Comparison of ENCODE assay signal across 21 mouse cellular contexts in the genomic region with DNA sequence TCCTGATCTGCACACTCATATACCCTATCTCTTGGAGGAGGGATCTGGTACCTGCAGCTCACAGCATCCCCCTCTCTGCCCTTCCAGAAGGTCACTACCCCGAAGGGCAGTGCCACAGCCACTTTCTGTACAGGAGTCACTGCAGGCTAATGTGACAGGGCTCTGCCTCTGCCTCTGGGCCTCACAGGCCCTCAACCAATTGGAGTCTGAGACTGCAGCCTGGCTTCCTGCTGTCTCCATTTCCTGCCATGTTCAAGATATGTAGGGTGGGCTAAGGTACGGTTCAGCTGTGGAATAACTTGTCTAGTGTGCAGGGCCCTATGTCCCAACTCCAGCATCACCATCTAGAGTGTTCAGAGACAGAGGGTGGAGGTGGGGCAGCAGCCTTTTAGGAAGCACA.
"Had no signal": no experiment of that assay in that cellular context is flagged by ENCODE, and none has a peak within 500 bp of the region (broad histone marks: within the 10 kb centered on the region; RNA-seq: fewer than 3 reads in every experiment).

No protein-coding gene starts in this region.

- H3K27ac ChIP-seq: kidney, postnatal 0 days; limb, embryonic 13.5 days; liver, embryonic 12.5 days; liver, embryonic 15.5 days; midbrain, embryonic 10.5 days; midbrain, embryonic 13.5 days; neural tube, embryonic 13.5 days; stomach, embryonic 15.5 days had no signal

- H3K27me3 ChIP-seq: limb, embryonic 13.5 days; liver, embryonic 12.5 days; liver, embryonic 15.5 days; lung, embryonic 15.5 days; megakaryocyte, embryonic 14.5 days; midbrain, embryonic 13.5 days; neural tube, embryonic 13.5 days; stomach, embryonic 15.5 days had no signal

- H3K4me3 ChIP-seq: limb, embryonic 13.5 days; liver, embryonic 12.5 days; liver, embryonic 15.5 days; lung, embryonic 15.5 days; megakaryocyte, embryonic 14.5 days; midbrain, embryonic 10.5 days; midbrain, embryonic 13.5 days; myocyte; neural tube, embryonic 13.5 days; stomach, embryonic 15.5 days had no signal

- H3K4me1 ChIP-seq: liver, embryonic 15.5 days; stomach, embryonic 15.5 days had no signal

- DNase-seq: kidney, adult 2 months; kidney, postnatal 25 days; left cerebral cortex, postnatal 4 days; liver; lung, adult 18-20 months; lung, postnatal 10 days; lung, postnatal 36 days; retina, postnatal 1 day; right cerebral cortex, postnatal 25 days; spleen, adult 18-20 months had no signal

- H3K36me3 ChIP-seq: liver, embryonic 15.5 days; lung, embryonic 15.5 days had no signal
